Mouse (Mus musculus) inflammation-experienced regulatory T-cells, adult 6 months (primary cell): ENCODE data around the gene Snx15. TPM values are rescaled to one million over a fixed set of nuclear protein-coding genes. Genes with fewer than 3 reads are reported as not detected.

ENCODE experiments used
- ATAC-seq: one replicate; pipeline ENCODE4 v1.8.0; 2017
- polyA plus RNA-seq, 3 experiments: library from polyadenylated mRNA; unstranded; fragments of 100-300 nt; shearing (Covaris generic); gene quantifications; one replicate each; pipeline ENCODE4 v1.2.1; 2017

The Snx15 gene
- polyA plus RNA-seq, 3 experiments from 2014 or later = 17.2 to 21.8 (median 20.4) TPM

DNA sequence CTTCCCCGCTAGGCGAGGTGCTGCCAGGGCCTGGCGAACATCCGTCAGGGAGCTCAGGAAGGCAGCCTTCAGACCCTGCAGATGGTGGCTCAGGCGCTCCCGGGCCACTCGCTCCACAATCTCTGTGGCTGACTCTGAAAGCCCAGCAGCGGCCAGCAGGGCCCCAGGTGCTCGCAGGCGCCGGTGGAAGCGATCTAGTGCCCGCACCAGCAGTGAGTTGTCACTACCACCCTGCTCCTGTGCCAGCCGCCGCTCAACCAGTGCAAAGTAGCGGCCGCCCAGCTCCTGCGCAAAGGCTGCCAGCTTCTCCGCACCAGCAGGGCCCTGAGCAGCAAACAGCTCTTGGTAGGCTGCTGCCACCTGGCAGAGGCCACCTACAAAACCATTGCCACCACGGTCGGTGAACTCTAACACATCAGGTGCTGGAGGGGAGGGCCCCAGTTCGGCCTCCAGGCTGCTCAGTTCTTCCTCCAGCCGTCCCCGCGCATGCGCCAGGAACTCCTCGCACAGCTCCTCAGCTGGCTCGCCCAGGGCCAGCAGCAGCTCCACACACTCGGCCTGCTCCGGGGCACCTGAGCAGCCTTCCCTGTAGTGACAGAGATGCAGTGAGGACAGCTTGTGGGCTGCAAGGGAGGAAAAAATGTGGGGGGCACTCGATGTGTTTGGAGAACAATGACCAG is 57.4 kb downstream of the Snx15 start:
- no peak for ATAC-seq

DNA sequence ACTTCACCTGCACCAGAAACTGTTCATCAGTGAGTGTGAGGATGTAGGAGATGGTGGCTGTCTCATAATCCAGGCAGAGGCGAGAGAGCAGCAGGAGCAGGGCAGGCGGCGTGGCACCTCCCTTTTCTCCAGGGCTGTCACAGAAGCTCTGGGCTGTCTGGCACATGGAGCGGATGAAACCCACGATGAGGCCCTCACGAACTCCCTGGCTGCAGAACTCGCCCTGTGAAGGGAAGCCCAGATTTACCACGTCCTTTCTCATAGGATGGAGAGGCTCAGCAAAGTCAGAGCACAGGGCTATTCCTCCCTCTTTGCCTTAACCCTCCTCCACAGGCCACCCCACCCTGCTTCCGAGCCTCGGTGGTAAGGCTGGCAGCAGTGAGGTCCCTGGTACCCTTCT is 58.3 kb downstream of the Snx15 start:
- ATAC-seq = no peak

Other genes starting within 250 kb of the Snx15 start
- gene Tigd3, start 234.2 kb downstream of the Snx15 start, polyA plus RNA-seq = 1 to 10 TPM in 1 of 3 experiments, under 1 TPM in 2; 0.36 to 1.1 (median 0.66) TPM
- gene Dpf2, start 215.3 kb downstream of the Snx15 start, polyA plus RNA-seq = 100 to 1,000 TPM; 157 to 198 (median 189) TPM
- under 1 TPM in 2 of 3 experiments, not detected in 1; 0.32 to 0.52 TPM for gene Cdc42ep2, start 203.5 kb downstream of the Snx15 start, polyA plus RNA-seq
- gene Pola2, start 164.1 kb downstream of the Snx15 start, polyA plus RNA-seq = 10 to 100 TPM; 14.2 to 20.4 (median 14.7) TPM
- gene Slc22a20, start 142.2 kb downstream of the Snx15 start, polyA plus RNA-seq = not detected
- 10 to 100 TPM; 41.9 to 48.2 (median 44.7) TPM for gene Capn1, start 112.4 kb downstream of the Snx15 start, polyA plus RNA-seq
- gene Syvn1, start 81.7 kb downstream of the Snx15 start, polyA plus RNA-seq = 10 to 100 TPM; 12.6 to 16.5 (median 16.2) TPM
- 10 to 100 TPM; 36.6 to 40.3 (median 36.7) TPM for gene Mrpl49, start 70.5 kb downstream of the Snx15 start, polyA plus RNA-seq
- 1,000 to 10,000 TPM; 1,798 to 3,866 (median 2,409) TPM for gene Fau, start 70.5 kb downstream of the Snx15 start, polyA plus RNA-seq
- gene Znhit2, start 67.1 kb downstream of the Snx15 start, polyA plus RNA-seq = 10 to 100 TPM in 1 of 3 experiments, 1 to 10 TPM in 2; 5.6 to 11.5 (median 9.4) TPM
- gene Tm7sf2, start 59.9 kb downstream of the Snx15 start, polyA plus RNA-seq = 1 to 10 TPM; 5.6 to 7.2 (median 6.9) TPM
- 10 to 100 TPM; 29.3 to 35.6 (median 31.5) TPM for gene Vps51, start 51.1 kb downstream of the Snx15 start, polyA plus RNA-seq
- gene Tmem262, start 48.3 kb downstream of the Snx15 start, polyA plus RNA-seq = not detected
- 1 to 10 TPM in 1 of 3 experiments, under 1 TPM in 1, not detected in 1; 0.77 to 1.1 TPM for gene Gm28374, start 46.0 kb downstream of the Snx15 start, polyA plus RNA-seq
- 10 to 100 TPM; 32.0 to 47.2 (median 36.9) TPM for gene Zfpl1, start 43.3 kb downstream of the Snx15 start, polyA plus RNA-seq
- gene Cdca5, start 43.3 kb downstream of the Snx15 start, polyA plus RNA-seq = 10 to 100 TPM in 1 of 3 experiments, 1 to 10 TPM in 2; 2.4 to 24.7 (median 4.4) TPM
- under 1 TPM in 1 of 3 experiments, not detected in 2; 0.48 TPM for gene AC131692.1, start 33.9 kb downstream of the Snx15 start, polyA plus RNA-seq
- under 1 TPM in 1 of 3 experiments, not detected in 2; 0.33 TPM for gene Naaladl1, start 22.5 kb downstream of the Snx15 start, polyA plus RNA-seq
- 1 to 10 TPM; 1.4 to 4.4 (median 3.3) TPM for gene Sac3d1, start 9.7 kb downstream of the Snx15 start, polyA plus RNA-seq
- gene Batf2, start 12.7 kb upstream of the Snx15 start, polyA plus RNA-seq = not detected
- 10 to 100 TPM; 14.3 to 31.0 (median 21.9) TPM for gene Arl2, start 13.2 kb upstream of the Snx15 start, polyA plus RNA-seq
- under 1 TPM in 2 of 3 experiments, not detected in 1; 0.55 to 0.79 TPM for gene Majin, start 56.1 kb upstream of the Snx15 start, polyA plus RNA-seq
- gene Gpha2, start 98.1 kb upstream of the Snx15 start, polyA plus RNA-seq = not detected
- 1 to 10 TPM; 1.7 to 3.3 (median 2.2) TPM for gene Ppp2r5b, start 107.6 kb upstream of the Snx15 start, polyA plus RNA-seq
- gene Atg2a, start 113.4 kb upstream of the Snx15 start, polyA plus RNA-seq = 10 to 100 TPM in 2 of 3 experiments, 1 to 10 TPM in 1; 8.1 to 12.6 (median 11.5) TPM
- 10 to 100 TPM; 10.8 to 36.2 (median 11.4) TPM for gene Ehd1, start 148.4 kb upstream of the Snx15 start, polyA plus RNA-seq
- under 1 TPM; 0.15 to 0.36 (median 0.26) TPM for gene Cdc42bpg, start 178.2 kb upstream of the Snx15 start, polyA plus RNA-seq
- 10 to 100 TPM; 15.8 to 18.7 (median 16.3) TPM for gene Men1, start 206.7 kb upstream of the Snx15 start, polyA plus RNA-seq
- 100 to 1,000 TPM in 1 of 3 experiments, 10 to 100 TPM in 2; 68.4 to 105 (median 88.5) TPM for gene Map4k2, start 212.8 kb upstream of the Snx15 start, polyA plus RNA-seq
- 10 to 100 TPM; 53.3 to 63.5 (median 59.1) TPM for gene Sf1, start 235.4 kb upstream of the Snx15 start, polyA plus RNA-seq